Mouse (Mus musculus) splenic B cell, adult 2 months (primary cell): ENCODE measurements at regions not wholly inside any gene's neighbourhood (a gene's known extent, or its start where the extent isn't known, plus 50 kb on each side); places are given as distances from the start of the nearest gene placed in this dataset.
A peak's percentile ranks its signal among the peaks of the same experiment; 100 is the strongest.

Experiments
- DNase-seq: peaks from one replicate; pipeline ENCODE4 v3.0.0-alpha.2; 2011; ENCODE audit warnings: low read depth, low spot score
- H3K27me3 ChIP-seq: 2 replicates; pipeline ENCODE4 v1.6.1; 2012; ENCODE audit warnings: mild to moderate bottlenecking, low read length, moderate library complexity, mixed read lengths; ENCODE audit not compliant: control insufficient read depth, poor library complexity, insufficient read depth, severe bottlenecking
- H3K36me3 ChIP-seq: 2 replicates; pipeline ENCODE4 v1.6.1; 2012; ENCODE audit warnings: mild to moderate bottlenecking, low read length, moderate library complexity, mixed read lengths; ENCODE audit not compliant: control insufficient read depth, poor library complexity, insufficient read depth, severe bottlenecking

- Histone ChIP-seq H3K27me3 (no peaks in the 10 kb centered on the region), H3K36me3 (no peaks in the 10 kb centered on the region)
- no peak for DNase-seq
These were observed 171.3 kb upstream of the Nrip1 start for GRCm38 (mm10) chr16:76544972-76545371.

DNA sequence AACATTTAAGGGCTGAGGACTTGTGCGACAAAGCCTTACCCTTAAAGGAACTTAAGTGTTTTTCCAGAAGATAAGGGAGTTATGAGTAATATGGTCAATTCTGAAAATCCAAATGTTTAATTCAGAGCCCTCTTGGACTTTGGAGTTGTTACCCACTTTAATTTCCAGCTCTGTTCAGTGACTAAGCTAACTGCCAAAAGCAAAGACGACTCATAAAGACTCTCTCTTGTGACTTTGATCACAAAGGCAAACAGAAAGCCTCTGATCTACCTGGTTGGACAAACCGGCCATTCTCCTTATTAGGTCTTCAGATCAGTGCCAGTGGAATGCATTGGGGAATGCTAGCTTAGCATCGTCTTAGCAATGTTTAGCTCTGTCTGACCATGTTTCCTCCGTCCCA lies 167.3 kb upstream of the Nrip1 start:
- no peak for DNase-seq
- H3K27me3 ChIP-seq = no peaks in the 10 kb centered on the region
- H3K36me3 ChIP-seq = no peaks in the 10 kb centered on the region

GRCm38 (mm10) chr16:76540328-76540923 lies 166.8 kb upstream of the Nrip1 start:
- no peaks in the 10 kb centered on the region for H3K27me3 ChIP-seq
- no peak for DNase-seq
- no peaks in the 10 kb centered on the region for H3K36me3 ChIP-seq

GRCm38 (mm10) chr16:76539669-76540068 lies 166.0 kb upstream of the Nrip1 start:
- no peaks in the 10 kb centered on the region for H3K27me3 ChIP-seq
- no peak for DNase-seq
- no peaks in the 10 kb centered on the region for H3K36me3 ChIP-seq

DNA sequence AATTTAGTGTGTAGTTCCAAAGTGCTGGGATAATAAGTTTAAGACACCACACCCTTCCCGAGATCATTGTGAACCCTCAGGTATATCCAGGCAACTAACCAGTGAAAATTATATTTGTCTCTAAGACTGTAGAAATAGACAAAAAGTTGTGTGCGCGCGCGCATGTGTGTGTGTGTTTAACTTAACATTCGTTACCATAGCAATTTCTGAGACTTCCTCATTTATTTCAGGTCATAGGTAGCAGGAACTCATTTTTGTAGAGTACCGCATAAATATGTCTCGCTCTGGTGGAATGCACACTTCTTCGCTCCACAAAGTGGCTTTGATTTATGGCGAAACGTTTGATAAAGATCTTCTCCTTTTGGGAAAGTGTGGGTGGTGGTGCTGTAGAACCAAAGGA lies 164.2 kb upstream of the Nrip1 start:
- Histone ChIP-seq H3K27me3 (no peaks in the 10 kb centered on the region), H3K36me3 (no peaks in the 10 kb centered on the region)
- DNase-seq = peak; percentile 81

DNA sequence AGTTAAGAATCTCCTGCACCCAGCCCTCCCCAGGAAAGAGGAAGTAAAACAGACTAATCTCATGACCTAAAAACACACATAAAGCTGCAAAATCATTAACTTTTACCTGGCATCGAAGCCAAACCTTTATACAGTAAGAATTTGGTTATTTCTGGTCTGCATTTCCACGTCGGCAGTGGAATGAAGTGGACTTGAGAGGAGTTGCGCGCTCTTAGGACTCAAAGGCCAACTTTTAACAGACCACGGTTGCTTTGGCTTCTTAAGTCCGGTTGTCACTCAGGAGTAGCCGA lies 159.2 kb upstream of the Nrip1 start:
- DNase-seq = peak; percentile 71
- Histone ChIP-seq H3K36me3 (no peaks in the 10 kb centered on the region), H3K27me3 (no peaks in the 10 kb centered on the region)

GRCm38 (mm10) chr16:76532142-76532927 lies 158.7 kb upstream of the Nrip1 start:
- Histone ChIP-seq H3K36me3 (no peaks in the 10 kb centered on the region), H3K27me3 (no peaks in the 10 kb centered on the region)
- DNase-seq = no peak

GRCm38 (mm10) chr16:76530886-76531285 lies 157.3 kb upstream of the Nrip1 start:
- no peak for DNase-seq
- H3K27me3 ChIP-seq = no peaks in the 10 kb centered on the region
- H3K36me3 ChIP-seq = no peaks in the 10 kb centered on the region

DNA sequence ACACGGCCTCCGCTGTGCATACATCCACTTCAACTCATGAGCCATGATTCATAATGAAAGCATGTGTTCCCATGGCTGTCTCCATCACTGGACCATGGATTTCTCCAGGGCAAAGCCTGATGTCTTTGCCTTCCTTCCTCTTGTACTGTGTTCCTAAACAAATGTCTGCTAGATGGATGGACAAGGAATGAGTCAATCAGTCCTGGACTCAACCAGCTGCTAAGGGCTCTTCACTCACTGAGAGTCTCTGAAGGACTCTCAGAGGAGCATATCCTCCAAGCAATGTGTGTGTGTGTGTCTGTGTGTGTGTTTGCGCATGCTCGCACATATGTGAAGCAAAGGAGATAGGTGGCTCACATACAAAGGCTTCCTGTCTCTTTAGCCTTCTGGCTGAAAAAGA lies 156.0 kb upstream of the Nrip1 start:
- no peak for DNase-seq
- H3K27me3 ChIP-seq = no peaks in the 10 kb centered on the region
- H3K36me3 ChIP-seq = no peaks in the 10 kb centered on the region

DNA sequence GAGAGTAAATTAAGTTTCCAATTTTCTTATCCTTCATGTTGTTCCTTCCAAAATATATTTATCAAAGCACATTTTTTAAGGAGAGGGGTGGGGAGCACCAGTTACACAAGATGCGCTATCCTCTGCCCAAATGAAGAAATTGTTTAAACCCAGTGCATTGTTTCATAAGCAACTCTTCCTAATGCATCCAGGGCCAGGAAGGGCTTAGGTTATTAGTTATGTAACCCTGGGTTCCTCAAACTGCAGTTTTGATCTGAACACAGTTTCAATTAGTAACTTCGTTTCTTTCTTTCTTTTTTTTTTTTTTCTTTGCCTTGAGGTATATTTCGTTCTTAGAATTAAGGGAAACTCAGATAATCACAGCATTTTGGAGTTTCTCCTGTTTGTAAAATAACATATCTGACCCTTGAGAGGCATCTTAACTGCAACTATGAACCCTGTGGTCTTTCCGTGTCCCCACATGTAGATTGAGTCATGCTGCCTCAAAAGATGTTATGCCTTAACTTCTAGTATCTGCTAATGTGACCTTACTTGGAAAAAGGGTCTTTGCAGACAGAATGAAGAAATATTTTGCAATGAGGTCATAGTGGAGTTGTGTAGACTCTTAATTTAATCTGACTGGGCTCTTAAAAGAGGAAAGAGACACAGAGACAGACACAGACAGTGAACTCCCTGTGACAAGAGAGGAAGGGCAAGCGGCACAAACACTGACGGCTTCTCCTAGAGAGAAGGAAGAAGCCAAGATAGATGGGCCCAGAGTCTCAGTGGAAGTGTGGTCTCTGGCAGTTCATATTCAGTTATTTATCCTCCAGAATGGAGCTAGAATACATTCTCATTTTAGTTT lies 153.7 kb upstream of the Nrip1 start:
- no peak for DNase-seq
- no peaks in the 10 kb centered on the region for H3K27me3 ChIP-seq
- no peaks in the 10 kb centered on the region for H3K36me3 ChIP-seq

- Histone ChIP-seq H3K36me3 (no peaks in the 10 kb centered on the region), H3K27me3 (no peaks in the 10 kb centered on the region)
- DNase-seq = no peak
These were observed 151.9 kb upstream of the Nrip1 start for GRCm38 (mm10) chr16:76525563-76525962.

DNA sequence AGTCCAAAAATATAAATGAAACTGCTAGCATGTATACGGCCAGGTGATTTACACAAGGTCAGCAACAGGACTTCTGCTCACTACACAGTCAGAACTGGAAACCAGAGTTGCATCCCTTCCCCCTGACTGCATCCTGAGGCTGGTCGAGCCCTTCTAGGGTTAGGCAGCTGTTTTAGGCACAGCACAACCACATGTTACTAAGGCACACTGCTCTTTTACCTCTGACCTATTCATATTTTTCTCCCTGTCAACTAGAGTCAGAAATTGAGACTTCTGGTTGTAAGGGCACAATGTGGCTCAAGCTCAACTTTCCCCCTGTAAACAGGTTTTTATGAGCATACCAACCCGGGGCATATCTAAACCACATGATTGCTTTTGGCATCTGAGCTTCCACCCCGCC lies 151.3 kb upstream of the Nrip1 start:
- DNase-seq = no peak
- H3K36me3 ChIP-seq = no peaks in the 10 kb centered on the region

GRCm38 (mm10) chr16:76521142-76521541 lies 147.5 kb upstream of the Nrip1 start:
- Histone ChIP-seq H3K27me3 (no peaks in the 10 kb centered on the region), H3K36me3 (no peaks in the 10 kb centered on the region)
- no peak for DNase-seq

More for the DNA sequence above, 151.3 kb upstream of the Nrip1 start:
- no peaks in the 10 kb centered on the region for H3K27me3 ChIP-seq

DNA sequence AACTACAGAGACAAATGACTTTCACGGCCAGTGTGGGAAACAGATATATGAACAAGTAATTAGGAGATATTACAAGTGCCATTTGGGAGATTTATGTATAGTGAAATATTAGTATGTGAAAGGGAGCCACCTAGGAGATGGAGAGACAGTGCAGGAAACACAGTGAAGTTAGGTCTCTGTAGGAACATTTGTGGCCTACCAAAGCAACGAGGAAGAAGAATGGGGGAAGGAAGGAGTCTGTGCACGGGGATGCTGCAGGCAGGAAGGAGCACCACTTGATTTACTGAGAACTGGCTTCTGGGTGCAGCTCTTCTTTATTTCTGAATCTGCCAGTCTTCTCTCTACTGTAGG lies 147.0 kb upstream of the Nrip1 start:
- H3K36me3 ChIP-seq = no peaks in the 10 kb centered on the region

GRCm38 (mm10) chr16:76519911-76520642 lies 146.4 kb upstream of the Nrip1 start:
- H3K36me3 ChIP-seq = no peaks in the 10 kb centered on the region
- no peak for DNase-seq
- no peaks in the 10 kb centered on the region for H3K27me3 ChIP-seq

More for the DNA sequence above, 147.0 kb upstream of the Nrip1 start:
- H3K27me3 ChIP-seq = no peaks in the 10 kb centered on the region
- no peak for DNase-seq
